Mouse (Mus musculus) small intestine, adult 2 months (tissue): ENCODE results near the gene Mrpl20. TPM values are rescaled to one million over a fixed set of nuclear protein-coding genes. Genes with fewer than 3 reads are reported as not detected.
A peak's percentile ranks its signal among the peaks of the same experiment; 100 is the strongest.
"Not testable (repeated sequence)": the region's sequence is repeated elsewhere in the genome, so short reads cannot be mapped to it uniquely, and the experiment has no call there.

Experiments used
- H3K27ac ChIP-seq: fragments of 200-500 bp; 2 replicates; pipeline ENCODE4 v1.5.1; 2012; ENCODE audit warnings: low read depth, low read length, control low read depth, inconsistent platforms; ENCODE audit not compliant: insufficient read depth
- H3K27me3 ChIP-seq: fragments of 200-500 bp; 2 replicates; pipeline ENCODE4 v1.6.1; 2012; ENCODE audit warnings: mild to moderate bottlenecking, moderate library complexity, low read length, inconsistent platforms; ENCODE audit not compliant: control insufficient read depth, insufficient read depth
- H3K36me3 ChIP-seq: fragments of 200-500 bp; 2 replicates; pipeline ENCODE4 v1.6.1; 2012; ENCODE audit warnings: mild to moderate bottlenecking, low read length, control low read depth, inconsistent platforms; ENCODE audit not compliant: control insufficient read depth, insufficient read depth
- H3K4me1 ChIP-seq: fragments of 200-500 bp; 2 replicates; pipeline ENCODE4 v1.6.1; 2012; ENCODE audit warnings: low read length, inconsistent platforms, mixed read lengths; ENCODE audit not compliant: control insufficient read depth, insufficient read depth, insufficient read length
- H3K4me3 ChIP-seq: fragments of 200-500 bp; 2 replicates; pipeline ENCODE4 v1.5.1; 2012; ENCODE audit warnings: low read depth, mild to moderate bottlenecking, control low read depth, inconsistent platforms, low read length, moderate library complexity
- CTCF ChIP-seq: fragments of 200-500 bp; IDR thresholded peaks from 2 replicates; pipeline ENCODE4 v1.5.1; 2012; ENCODE audit warnings: low read depth, mild to moderate bottlenecking, control low read depth, inconsistent platforms, low read length, moderate library complexity, mixed read lengths; ENCODE audit not compliant: insufficient replicate concordance, insufficient read length; ENCODE audit errors: extremely low read depth
- POLR2A ChIP-seq: fragments of 200-500 bp; IDR thresholded peaks from 2 replicates; pipeline ENCODE4 v1.6.1; 2012; ENCODE audit warnings: low read depth, mild to moderate bottlenecking, control low read depth, inconsistent platforms, low read length, moderate library complexity
- WGBS: fragments of 180-500 bp; shearing (Covaris S2); methylation state at CpG from one replicate; pipeline ENCODE4 v1.1.7; 2018; 5-methylcytosine and 5-hydroxymethylcytosine counted together
- polyA plus RNA-seq: library from polyadenylated mRNA; depleted of rRNA; stranded (reverse); fragments of >200 nt; gene quantifications from 2 replicates; pipeline ENCODE4 v1.2.3, GENCODE M21; 2012

Gene Mrpl20
- polyA plus RNA-seq, 1 experiment, result 34.5 TPM

GRCm38 (mm10) chr4:155784081-155784701 lies 18.5 kb upstream of the Mrpl20 start:
- peak overlapping the region; percentile 90 for H3K27ac ChIP-seq
- peaks cover 5% of the 10 kb centered on the region; the same call in 1 of the 2 replicates for H3K4me1 ChIP-seq
- 0% methylated on average over 52 of the region's 52 CpGs for WGBS
- no peaks in the 10 kb centered on the region for H3K36me3 ChIP-seq
- no peaks in the 10 kb centered on the region for H3K27me3 ChIP-seq
- peak; percentile 80 for TF ChIP-seq CTCF
- TF ChIP-seq POLR2A, result peak; percentile 84
- H3K4me3 ChIP-seq, result peak overlapping the region; percentile 93

- Histone ChIP-seq H3K4me1 (peaks cover 5% of the 10 kb centered on the region; the same call in 1 of the 2 replicates), H3K36me3 (no peaks in the 10 kb centered on the region), H3K4me3 (no peak overlapping the region), H3K27me3 (no peaks in the 10 kb centered on the region), H3K27ac (no peak overlapping the region)
- TF ChIP-seq CTCF (no peak), POLR2A (no peak)
- WGBS, result 81% methylated on average over 10 of the region's 10 CpGs
These were observed 17.4 kb upstream of the Mrpl20 start for GRCm38 (mm10) chr4:155785246-155785645.

DNA sequence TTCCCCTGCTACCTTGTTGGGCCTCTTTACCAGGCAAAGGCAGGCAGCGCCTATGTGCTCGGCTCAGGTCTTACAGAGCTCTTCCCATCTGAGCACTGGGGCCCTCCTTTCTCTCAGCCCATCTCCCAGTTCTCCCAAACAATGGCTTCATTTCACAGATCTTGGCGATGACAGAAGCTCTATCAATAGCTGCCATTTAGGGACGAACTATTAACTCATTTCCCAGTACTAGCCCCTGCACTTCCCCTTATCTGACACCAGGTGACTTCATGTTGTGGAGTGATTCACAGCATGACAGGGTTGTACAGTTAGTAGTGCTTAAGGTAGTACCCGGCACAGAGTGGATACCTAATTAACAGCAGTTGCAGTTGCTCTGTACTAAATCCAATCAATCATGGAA lies 16.9 kb upstream of the Mrpl20 start, which contains the start of gene Tmem88b:
TSS of gene Tmem88b (minus strand) at position 56 of the 400 bp plus-strand sequence.
- Histone ChIP-seq H3K36me3 (no peaks in the 10 kb centered on the region), H3K27ac (0 out of 2 replicates have a peak within 1 kb of the TSS, but pooled peaks have one; percentile 90), H3K4me1 (peaks cover 5% of the 10 kb centered on the region; the same call in 1 of the 2 replicates), H3K27me3 (no peaks in the 10 kb centered on the region), H3K4me3 (no peak within 1 kb of the TSS)
- WGBS, result 75% methylated on average over 5 of the region's 5 CpGs
- TF ChIP-seq CTCF (no peak), POLR2A (no peak)

DNA sequence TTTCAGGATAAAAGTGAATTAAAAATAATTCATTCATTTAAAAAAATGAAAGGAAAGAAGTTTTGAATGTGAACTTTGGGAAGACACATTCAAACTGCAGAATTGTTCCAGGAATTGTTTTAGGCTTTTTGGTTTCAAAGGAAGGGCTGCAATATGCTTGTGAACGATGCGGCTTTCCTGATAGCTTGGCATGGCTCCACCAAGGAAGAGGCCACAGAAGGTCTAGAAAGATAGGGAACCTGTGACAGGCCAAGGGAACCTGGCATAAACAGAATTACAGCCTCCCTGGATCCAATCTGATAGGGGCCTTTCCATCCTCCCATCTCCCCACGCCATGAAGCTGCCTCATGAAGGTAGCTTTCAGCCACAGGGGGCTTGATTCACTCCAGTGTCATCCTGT lies 14.4 kb upstream of the Mrpl20 start:
- WGBS, result 29% methylated on average over 3 of the region's 3 CpGs
- no peak overlapping the region for H3K4me3 ChIP-seq
- H3K36me3 ChIP-seq, result no peaks in the 10 kb centered on the region
- H3K27ac ChIP-seq, result no peak overlapping the region
- TF ChIP-seq CTCF, result no peak
- no peak for TF ChIP-seq POLR2A
- H3K4me1 ChIP-seq, result peaks cover 5% of the 10 kb centered on the region; the same call in 1 of the 2 replicates
- H3K27me3 ChIP-seq, result no peaks in the 10 kb centered on the region

GRCm38 (mm10) chr4:155788833-155789232 lies 13.8 kb upstream of the Mrpl20 start:
- H3K27me3 ChIP-seq, H3K4me1 ChIP-seq, H3K4me3 ChIP-seq, H3K36me3 ChIP-seq, H3K27ac ChIP-seq: not testable (repeated sequence)
- 76% methylated on average over 4 of the region's 4 CpGs for WGBS

GRCm38 (mm10) chr4:155790021-155790489 lies 12.6 kb upstream of the Mrpl20 start, which contains the start of gene Ankrd65:
Gene Ankrd65, plus strand, starts transcription at chr4:155790439.
- Histone ChIP-seq H3K36me3 (no peaks in the 10 kb centered on the region), H3K27me3 (no peaks in the 10 kb centered on the region), H3K27ac (no peak within 1 kb of the TSS), H3K4me3 (no peak within 1 kb of the TSS), H3K4me1 (no peaks in the 10 kb centered on the region)
- WGBS, result 90% methylated on average over 3 of the region's 3 CpGs
- TF ChIP-seq POLR2A, result no peak
- no peak for TF ChIP-seq CTCF

DNA sequence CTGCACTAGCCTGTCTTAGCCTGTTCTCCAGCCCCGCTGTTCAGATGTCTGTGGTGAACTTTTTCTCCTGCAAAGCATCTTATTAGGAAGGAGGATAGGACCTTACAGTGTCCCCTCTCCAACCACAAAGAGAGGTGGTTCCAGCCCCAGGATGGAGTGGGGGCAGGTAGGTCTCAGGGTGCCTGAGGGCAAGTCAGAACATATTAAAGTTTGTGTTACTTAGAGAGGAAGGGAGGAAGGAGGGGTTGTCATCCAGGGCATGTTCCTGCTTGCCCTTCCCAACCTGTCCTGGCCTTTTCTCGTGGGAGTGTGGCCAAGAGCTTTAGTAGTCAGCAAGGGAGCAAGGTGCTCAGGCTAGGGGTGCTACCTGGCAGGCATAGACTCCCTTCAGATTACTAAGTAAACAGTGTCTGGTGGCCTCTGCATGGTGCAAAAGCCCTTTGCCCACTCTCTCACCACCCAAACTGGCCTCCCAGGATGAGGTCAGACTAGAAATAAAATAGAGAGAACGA lies 12.0 kb upstream of the Mrpl20 start:
- 42% methylated on average over 3 of the region's 3 CpGs for WGBS
- H3K27ac ChIP-seq, result no peak overlapping the region
- no peak overlapping the region for H3K4me3 ChIP-seq
- TF ChIP-seq POLR2A (no peak), CTCF (no peak)
- H3K27me3 ChIP-seq, result no peaks in the 10 kb centered on the region
- no peaks in the 10 kb centered on the region for H3K36me3 ChIP-seq
- no peaks in the 10 kb centered on the region for H3K4me1 ChIP-seq
